Mouse (Mus musculus): ENCODE measurements around the gene Clec18a.
"Not testable (repeated sequence)": the region's sequence is repeated elsewhere in the genome, so short reads cannot be mapped to it uniquely, and the experiment has no call there.

The Clec18a gene

GRCm38 (mm10) chr8:111092326-111092725 is at the start of gene Clec18a:
TSS of gene Clec18a (minus strand) at chr8:111092426.
- DNase-seq = not testable (repeated sequence)

GRCm38 (mm10) chr8:111130756-111131155 is 38.5 kb upstream of the Clec18a start:
- no peak for DNase-seq

- DNase-seq = no peak
Measured at GRCm38 (mm10) chr8:111119481-111119880, 27.3 kb upstream of the Clec18a start.

GRCm38 (mm10) chr8:111114891-111115290 is 22.7 kb upstream of the Clec18a start:
- no peak for DNase-seq

GRCm38 (mm10) chr8:111094719-111095302 is 2.6 kb upstream of the Clec18a start:
- peak in 1 of 2 experiments; percentile 50 for DNase-seq

- peak; percentile 92 to 95 for DNase-seq
Measured at GRCm38 (mm10) chr8:111093865-111094718, 1.9 kb upstream of the Clec18a start, which contains the start of gene Pdpr. TSS of gene Pdpr (plus strand) at chr8:111094630.

GRCm38 (mm10) chr8:111091706-111092105 is 520 bp downstream of the Clec18a start:
- DNase-seq = no peak

- DNase-seq = peak; percentile 68 to 69
Measured at GRCm38 (mm10) chr8:111090126-111090525, 2.1 kb downstream of the Clec18a start.

GRCm38 (mm10) chr8:111083936-111084335 is 8.3 kb downstream of the Clec18a start:
- not testable (repeated sequence) for DNase-seq

GRCm38 (mm10) chr8:111081580-111082258 is 10.5 kb downstream of the Clec18a start:
- no peak for DNase-seq

GRCm38 (mm10) chr8:111079861-111080271 is 12.4 kb downstream of the Clec18a start:
- no peak for DNase-seq

GRCm38 (mm10) chr8:111079461-111079860 is 12.8 kb downstream of the Clec18a start:
- DNase-seq = no peak

GRCm38 (mm10) chr8:111075926-111076325 is 16.3 kb downstream of the Clec18a start:
- no peak for DNase-seq

- DNase-seq = not testable (repeated sequence)
Measured at GRCm38 (mm10) chr8:111068660-111069059, 23.6 kb downstream of the Clec18a start.

GRCm38 (mm10) chr8:111067439-111067838 is 24.8 kb downstream of the Clec18a start:
- no peak for DNase-seq

GRCm38 (mm10) chr8:111066308-111066707 is 25.9 kb downstream of the Clec18a start:
- DNase-seq = no peak

GRCm38 (mm10) chr8:111062893-111063292 is 29.3 kb downstream of the Clec18a start:
- no peak for DNase-seq

- DNase-seq = peak; percentile 84 to 90
Measured at GRCm38 (mm10) chr8:111062072-111062757, 30.0 kb downstream of the Clec18a start.

GRCm38 (mm10) chr8:111061688-111062071 is 30.5 kb downstream of the Clec18a start:
- DNase-seq = no peak

GRCm38 (mm10) chr8:111058946-111059572 is 33.2 kb downstream of the Clec18a start:
- no peak for DNase-seq

- peak in 1 of 2 experiments; percentile 12 for DNase-seq
Measured at GRCm38 (mm10) chr8:111056691-111057293, 35.4 kb downstream of the Clec18a start.

GRCm38 (mm10) chr8:111056158-111056663 is 36.0 kb downstream of the Clec18a start, which contains the start of gene Exosc6:
TSS of gene Exosc6 (plus strand) at chr8:111056339.
- peak; percentile 88 to 90 for DNase-seq
